Mouse (Mus musculus) myocyte (in vitro differentiated cells): ENCODE data around the gene Tmem243. TPM values are rescaled to one million over a fixed set of nuclear protein-coding genes. Genes with fewer than 3 reads are reported as not detected.

Experiments used
- H3K27me3 ChIP-seq: one replicate; pipeline ENCODE4 v1.6.1; 2011; ENCODE audit not compliant: control insufficient read depth, insufficient read depth, insufficient read length
- H3K36me3 ChIP-seq: one replicate; pipeline ENCODE4 v1.6.1; 2011; ENCODE audit not compliant: control insufficient read depth, insufficient read depth
- H3K4me2 ChIP-seq: one replicate; pipeline ENCODE4 v1.6.1; 2011; ENCODE audit warnings: low read depth, control low read depth
- H3K4me3 ChIP-seq: one replicate; pipeline ENCODE4 v1.5.1; 2011; ENCODE audit warnings: mild to moderate bottlenecking, control low read depth, moderate library complexity
- H3K79me2 ChIP-seq: one replicate; pipeline ENCODE4 v1.6.1; 2011; ENCODE audit not compliant: control insufficient read depth, insufficient read depth
- H3ac ChIP-seq: one replicate; pipeline ENCODE4 v1.6.1; 2011; ENCODE audit not compliant: control insufficient read depth, insufficient read length
- CEBPB ChIP-seq: IDR thresholded peaks from 2 replicates; pipeline ENCODE4 v1.6.1; 2011; ENCODE audit warnings: mild to moderate bottlenecking, moderate library complexity; ENCODE audit not compliant: poor library complexity, insufficient read depth, severe bottlenecking
- E2F4 ChIP-seq: IDR thresholded peaks from one replicate; pipeline ENCODE4 v1.6.1; 2011; ENCODE audit warnings: mild to moderate bottlenecking, control low read depth, moderate library complexity; ENCODE audit not compliant: insufficient read depth
- MAX ChIP-seq: IDR thresholded peaks from one replicate; pipeline ENCODE4 v1.6.1; 2011; ENCODE audit warnings: low read depth, mild to moderate bottlenecking, control low read depth
- MYOD1 ChIP-seq, 3 experiments: IDR thresholded peaks; one replicate each; pipeline ENCODE4 v1.6.1; 2011; ENCODE audit warnings: control low read depth in 2 of 3, low read depth in 2 of 3, mild to moderate bottlenecking in 2 of 3, moderate library complexity in 1 of 3; ENCODE audit not compliant: insufficient read length in 2 of 3, control insufficient read depth in 1 of 3
- MYOG ChIP-seq, 3 experiments: IDR thresholded peaks; one replicate each; pipeline ENCODE4 v1.6.1; 2011; ENCODE audit warnings: control low read depth in 2 of 3, low read depth in 2 of 3, mild to moderate bottlenecking in 2 of 3; ENCODE audit not compliant: insufficient read length in 2 of 3, control insufficient read depth in 1 of 3, insufficient read depth in 1 of 3
- POLR2A ChIP-seq: IDR thresholded peaks from one replicate; pipeline ENCODE4 v1.6.1; 2011; ENCODE audit warnings: low read depth, mild to moderate bottlenecking, control low read depth, moderate library complexity; ENCODE audit not compliant: insufficient read length
- POLR2AphosphoS2 ChIP-seq: IDR thresholded peaks from one replicate; pipeline ENCODE4 v1.6.1; 2011; ENCODE audit warnings: low read depth, control low read depth; ENCODE audit not compliant: insufficient read length
- REST ChIP-seq: IDR thresholded peaks from one replicate; pipeline ENCODE4 v1.6.1; 2011; ENCODE audit warnings: mild to moderate bottlenecking, control low read depth, moderate library complexity; ENCODE audit not compliant: insufficient read depth, insufficient read length
- SRF ChIP-seq: IDR thresholded peaks from one replicate; pipeline ENCODE4 v1.6.1; 2011; ENCODE audit warnings: low read depth; ENCODE audit not compliant: control insufficient read depth, insufficient read length
- TCF12 ChIP-seq: IDR thresholded peaks from one replicate; pipeline ENCODE4 v1.6.1; 2011; ENCODE audit warnings: mild to moderate bottlenecking, control low read depth; ENCODE audit not compliant: poor library complexity, insufficient read depth, severe bottlenecking
- TCF3 ChIP-seq: IDR thresholded peaks from one replicate; pipeline ENCODE4 v1.6.1; 2011; ENCODE audit warnings: low read depth, control low read depth; ENCODE audit not compliant: insufficient read length
- USF1 ChIP-seq: IDR thresholded peaks from one replicate; pipeline ENCODE4 v1.6.1; 2011; ENCODE audit warnings: low read depth, mild to moderate bottlenecking, control low read depth, moderate library complexity
- polyA plus RNA-seq: library from polyadenylated mRNA; unstranded; fragments of >200 nt; fragmentation: generic; extraction: Trizol; gene quantifications from one replicate; pipeline ENCODE4 v1.2.1, GENCODE M21; 2012; ENCODE audit warnings: missing spikeins

Tmem243 gene
- polyA plus RNA-seq, 1 experiment: 2.7 TPM

DNA sequence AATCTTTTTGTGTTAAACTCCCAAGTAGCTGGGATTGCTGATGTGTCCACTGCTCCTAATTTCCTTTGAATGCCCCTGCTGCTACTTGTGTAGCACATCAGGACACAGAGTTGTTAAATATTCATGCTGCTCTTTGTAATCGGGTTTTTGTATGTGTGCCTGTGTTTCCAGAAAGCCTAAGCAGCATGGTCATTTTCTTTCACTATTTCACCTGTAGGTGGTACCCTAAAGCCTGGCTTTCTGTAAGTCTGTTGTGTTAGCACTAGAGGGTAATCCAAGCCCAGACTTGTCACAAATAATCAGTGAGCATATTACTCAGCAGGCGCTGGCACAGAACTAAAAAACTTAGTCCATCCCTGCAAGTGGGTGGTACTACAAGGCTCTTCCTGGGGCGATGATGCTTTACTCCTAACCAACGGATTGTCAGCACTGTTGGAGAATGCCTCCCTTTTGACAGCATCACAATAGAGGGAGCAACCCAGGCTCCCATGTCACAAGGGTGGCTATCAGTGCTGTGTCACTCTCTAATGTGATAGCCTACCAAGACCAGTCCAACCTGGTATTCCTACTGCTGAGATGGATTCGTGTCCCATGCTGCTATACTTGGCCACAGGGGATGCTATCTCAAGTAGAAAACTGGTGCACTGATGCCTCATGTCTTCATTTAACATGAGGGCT, 27.2 kb upstream of the Tmem243 start:
- H3K4me3 ChIP-seq: no peak overlapping the region
- no peaks in the 10 kb centered on the region for H3K79me2 ChIP-seq
- no peaks in the 10 kb centered on the region for H3K36me3 ChIP-seq
- no peak overlapping the region for H3ac ChIP-seq
- H3K4me2 ChIP-seq: no peak overlapping the region
- no peaks in the 10 kb centered on the region for H3K27me3 ChIP-seq
- TF ChIP-seq MYOG (IDR thresholded peaks at IDR 0.05; ENCODE audit: control insufficient read depth in 1 of 3, insufficient read depth in 1 of 3, insufficient read length in 2 of 3, low read depth in 2 of 3) (no peak), E2F4 (no peak), POLR2AphosphoS2 (no peak), CEBPB (no peak)

GRCm38 (mm10) chr5:9079773-9080501, 20.5 kb upstream of the Tmem243 start:
- H3K4me2 ChIP-seq: no peak overlapping the region
- no peak overlapping the region for H3K4me3 ChIP-seq
- no peaks in the 10 kb centered on the region for H3K27me3 ChIP-seq
- no peaks in the 10 kb centered on the region for H3K79me2 ChIP-seq
- no peak for TF ChIP-seq TCF12
- no peaks in the 10 kb centered on the region for H3K36me3 ChIP-seq
- no peak overlapping the region for H3ac ChIP-seq

DNA sequence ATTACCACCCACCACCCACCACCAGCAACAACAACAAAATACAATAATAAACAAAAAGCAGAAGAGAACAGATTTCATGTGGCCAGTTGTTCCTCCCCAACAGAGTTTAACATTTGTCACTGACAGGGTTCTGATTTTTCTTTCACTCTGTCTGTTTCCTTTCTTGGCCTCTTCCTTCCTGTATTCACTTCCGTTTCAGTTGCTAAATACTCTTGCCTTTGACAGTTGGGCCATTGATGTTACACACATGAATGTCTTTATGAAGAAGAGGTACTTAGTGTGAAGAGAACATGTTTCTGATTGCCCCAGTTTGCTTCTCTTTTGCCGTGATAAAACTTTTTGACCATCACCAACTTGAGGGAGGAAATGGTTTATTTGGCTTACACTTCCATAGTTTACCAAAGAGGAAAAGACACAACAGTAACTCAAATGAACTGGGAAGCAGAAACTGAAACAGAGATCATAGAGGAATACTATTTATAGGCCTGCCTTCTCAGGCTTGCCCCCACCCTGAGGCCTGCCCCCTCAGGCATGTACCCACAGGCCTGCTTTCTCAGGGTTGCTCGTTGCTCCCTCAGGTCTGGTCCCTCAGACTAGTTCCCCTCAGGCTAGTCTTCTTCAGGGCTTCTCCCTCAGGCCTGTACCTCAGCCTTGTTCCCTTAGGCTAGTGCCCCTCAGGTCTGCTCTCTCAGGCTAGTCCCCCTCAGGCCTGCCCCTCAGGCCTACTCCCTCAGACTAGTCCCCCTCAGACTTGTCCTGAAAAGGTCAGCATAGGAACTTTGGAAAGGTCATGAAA, 13.3 kb upstream of the Tmem243 start:
- TF ChIP-seq TCF3: no peak
- no peak for TF ChIP-seq POLR2A
- TF ChIP-seq REST: no peak
- TF ChIP-seq MYOD1 (IDR thresholded peaks at IDR 0.05; ENCODE audit: control insufficient read depth in 1 of 3, insufficient read length in 2 of 3, low read depth in 2 of 3): no peak
- no peak for TF ChIP-seq POLR2AphosphoS2
- TF ChIP-seq MYOG (IDR thresholded peaks at IDR 0.05; ENCODE audit: control insufficient read depth in 1 of 3, insufficient read depth in 1 of 3, insufficient read length in 2 of 3, low read depth in 2 of 3): no peak
- no peak for TF ChIP-seq E2F4
- TF ChIP-seq SRF: no peak
- no peak for TF ChIP-seq USF1
- no peaks in the 10 kb centered on the region for H3K36me3 ChIP-seq

DNA sequence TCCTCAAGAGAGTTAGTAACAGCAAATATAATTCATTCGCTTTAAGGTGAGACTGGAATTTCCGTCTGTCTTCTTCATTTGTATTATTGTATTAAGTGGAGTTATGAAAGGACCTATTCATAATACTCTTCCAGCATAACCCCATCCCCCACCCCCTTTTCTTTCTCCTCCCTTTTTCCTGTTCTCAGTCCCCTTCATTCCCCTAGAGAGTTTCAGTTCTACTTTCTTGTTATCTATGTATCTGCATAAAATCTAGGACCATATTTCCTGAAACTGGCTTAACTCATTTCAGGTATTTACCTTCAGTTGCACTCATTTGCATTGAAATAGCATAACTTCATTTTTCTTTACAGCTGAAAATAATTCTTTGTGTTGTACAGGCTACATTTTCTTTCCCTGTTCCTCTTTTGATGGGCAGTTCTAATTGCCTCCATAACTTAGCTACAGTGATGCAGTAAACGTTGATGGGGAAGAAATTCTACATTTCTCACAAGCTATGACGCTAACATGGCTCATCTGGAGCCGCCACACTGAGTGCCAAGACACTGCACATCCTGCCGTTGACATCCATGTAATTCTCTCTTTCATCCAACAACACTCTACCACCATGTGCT, 9.9 kb upstream of the Tmem243 start:
- Histone ChIP-seq H3K4me2 (no peak overlapping the region), H3K36me3 (no peaks in the 10 kb centered on the region), H3K27me3 (peaks cover 5% of the 10 kb centered on the region), H3ac (no peak overlapping the region), H3K79me2 (no peaks in the 10 kb centered on the region), H3K4me3 (no peak overlapping the region)
- no peak for TF ChIP-seq MYOD1 (IDR thresholded peaks at IDR 0.05; ENCODE audit: control insufficient read depth in 1 of 3, insufficient read length in 2 of 3, low read depth in 2 of 3)
- no peak for TF ChIP-seq SRF

More for the DNA sequence above, 13.3 kb upstream of the Tmem243 start:
- Histone ChIP-seq H3ac (no peak overlapping the region), H3K4me2 (no peak overlapping the region), H3K27me3 (no peaks in the 10 kb centered on the region), H3K4me3 (no peak overlapping the region), H3K79me2 (no peaks in the 10 kb centered on the region)

DNA sequence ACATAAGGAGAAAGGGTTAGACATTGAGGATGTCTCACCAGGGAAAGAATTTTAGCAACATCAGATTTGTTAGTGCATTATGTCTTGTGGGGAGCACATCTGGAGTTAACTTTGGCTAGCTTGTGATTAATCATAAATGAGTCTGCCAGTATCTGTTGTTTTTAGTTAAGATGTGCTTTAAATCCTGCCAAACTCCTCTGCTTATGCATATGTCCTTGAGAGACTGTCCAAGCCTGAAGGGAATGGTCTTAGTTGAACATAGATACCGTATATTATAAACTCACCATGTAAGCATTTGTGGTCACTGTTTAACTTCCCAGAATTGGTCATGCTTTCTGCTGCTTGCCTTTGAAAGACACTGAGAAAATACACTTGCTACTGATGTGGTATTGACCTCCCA, 7.8 kb upstream of the Tmem243 start:
- Histone ChIP-seq H3ac (no peak overlapping the region), H3K36me3 (no peaks in the 10 kb centered on the region), H3K4me3 (no peak overlapping the region), H3K4me2 (no peak overlapping the region), H3K79me2 (no peaks in the 10 kb centered on the region), H3K27me3 (peaks cover 5% of the 10 kb centered on the region)
- no peak for TF ChIP-seq TCF3
- TF ChIP-seq MYOD1 (IDR thresholded peaks at IDR 0.05; ENCODE audit: control insufficient read depth in 1 of 3, insufficient read length in 2 of 3, low read depth in 2 of 3): no peak
- TF ChIP-seq MAX: no peak
- TF ChIP-seq POLR2AphosphoS2: no peak
- TF ChIP-seq CEBPB: no peak
- no peak for TF ChIP-seq MYOG (IDR thresholded peaks at IDR 0.05; ENCODE audit: control insufficient read depth in 1 of 3, insufficient read depth in 1 of 3, insufficient read length in 2 of 3, low read depth in 2 of 3)
- no peak for TF ChIP-seq E2F4
- TF ChIP-seq REST: no peak
- TF ChIP-seq POLR2A: no peak
- no peak for TF ChIP-seq USF1
- TF ChIP-seq SRF: no peak
- TF ChIP-seq TCF12: no peak
